Mouse (Mus musculus) erythroblast, embryonic 14.5 days (primary cell): ENCODE measurements around the gene Dlg2.

ENCODE experiments used
- GATA1 ChIP-seq: IDR thresholded peaks from 2 replicates; pipeline ENCODE4 v1.6.1; 2012; ENCODE audit warnings: low read length, inconsistent platforms, mixed read lengths
- TAL1 ChIP-seq: IDR thresholded peaks from 3 replicates; pipeline ENCODE4 v1.6.1; 2012; ENCODE audit warnings: low read length, inconsistent platforms, mixed read lengths

- no peak for TF ChIP-seq TAL1
- no peak for TF ChIP-seq GATA1
Observed at GRCm38 (mm10) chr7:90651128-90651527, 174.7 kb downstream of the Dlg2 start.
